Mouse (Mus musculus) forebrain, embryonic 15.5 days (tissue): ENCODE data around the gene Ern1. TPM values are rescaled to one million over a fixed set of nuclear protein-coding genes. Genes with fewer than 3 reads are reported as not detected.
A peak's percentile ranks its signal among the peaks of the same experiment; 100 is the strongest.

Experiments
- ATAC-seq: fragments of 200-750 bp; cut with Nextera tagmentation; replicated peaks from 2 replicates; pipeline ENCODE4 v1.8.0; 2017; ENCODE audit warnings: mild to moderate bottlenecking, moderate TSS enrichment, moderate library complexity
- H3K27ac ChIP-seq: fragments of 300-500 bp; sonication (generic); replicated peaks from 2 replicates; pipeline ENCODE4 v1.5.1; 2015; ENCODE audit warnings: mild to moderate bottlenecking, inconsistent platforms
- H3K27me3 ChIP-seq: fragments of 300-500 bp; sonication (generic); 2 replicates; pipeline ENCODE4 v1.6.1; 2015; ENCODE audit warnings: inconsistent platforms
- H3K36me3 ChIP-seq: fragments of 300-500 bp; sonication (generic); 2 replicates; pipeline ENCODE4 v1.6.1; 2015; ENCODE audit warnings: mild to moderate bottlenecking, inconsistent platforms
- H3K4me1 ChIP-seq: fragments of 300-500 bp; sonication (generic); 2 replicates; pipeline ENCODE4 v1.6.1; 2015; ENCODE audit warnings: inconsistent platforms
- H3K4me2 ChIP-seq: fragments of 300-500 bp; sonication (generic); replicated peaks from 2 replicates; pipeline ENCODE4 v1.6.1; 2015; ENCODE audit warnings: mild to moderate bottlenecking, inconsistent platforms
- H3K4me3 ChIP-seq: fragments of 300-500 bp; sonication (generic); 2 replicates; pipeline ENCODE4 v1.5.1; 2015; ENCODE audit warnings: mild to moderate bottlenecking, inconsistent platforms
- H3K9ac ChIP-seq: fragments of 300-500 bp; sonication (generic); replicated peaks from 2 replicates; pipeline ENCODE4 v1.6.1; 2015; ENCODE audit warnings: mild to moderate bottlenecking, inconsistent platforms
- H3K9me3 ChIP-seq: fragments of 300-500 bp; sonication (generic); 2 replicates; pipeline ENCODE4 v1.6.1; 2016; ENCODE audit warnings: inconsistent platforms
- WGBS: fragments of 180-500 bp; shearing (Covaris S2); methylation state at CpG from one replicate; pipeline ENCODE4 v1.1.7; 2015; ENCODE audit warnings: mixed read lengths; 5-methylcytosine and 5-hydroxymethylcytosine counted together
- polyA plus RNA-seq: library from polyadenylated mRNA; unstranded; fragments of >200 nt; fragmentation: Nextera tagmentation; extraction: Ambion mirVana; gene quantifications from 2 replicates; pipeline ENCODE4 v1.2.1, GENCODE M21; 2015

Gene Ern1
- 5.5 and 6.9 TPM in 2 replicates for polyA plus RNA-seq

DNA sequence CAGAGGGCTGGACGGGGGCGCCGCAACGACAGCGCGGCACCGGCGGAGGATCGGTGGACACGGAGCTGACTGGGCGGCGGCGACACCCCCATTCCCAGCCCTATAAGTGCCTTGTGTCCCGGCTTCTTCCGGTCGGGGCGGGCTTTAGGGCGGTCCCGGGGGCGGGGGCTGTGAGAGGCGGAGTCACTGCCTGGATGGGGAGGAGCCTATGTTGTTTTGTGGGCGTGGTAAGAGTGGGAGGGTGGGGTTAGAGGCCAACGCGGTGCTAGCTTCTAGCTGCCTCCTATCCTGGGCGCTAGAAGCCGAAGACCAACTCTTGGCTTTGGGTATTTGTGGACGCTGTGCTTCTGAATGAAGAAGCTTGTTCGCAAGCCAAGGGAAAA is at the start of gene Ern1:
Ern1 (minus strand) TSS at position 120 of the 383 bp plus-strand sequence.
- Histone ChIP-seq H3K9ac (peak within 1 kb of the TSS; percentile 91), H3K27me3 (no peaks in the 10 kb centered on the region)
- WGBS = under 1% methylated on average over 28 of the region's 28 CpGs

DNA sequence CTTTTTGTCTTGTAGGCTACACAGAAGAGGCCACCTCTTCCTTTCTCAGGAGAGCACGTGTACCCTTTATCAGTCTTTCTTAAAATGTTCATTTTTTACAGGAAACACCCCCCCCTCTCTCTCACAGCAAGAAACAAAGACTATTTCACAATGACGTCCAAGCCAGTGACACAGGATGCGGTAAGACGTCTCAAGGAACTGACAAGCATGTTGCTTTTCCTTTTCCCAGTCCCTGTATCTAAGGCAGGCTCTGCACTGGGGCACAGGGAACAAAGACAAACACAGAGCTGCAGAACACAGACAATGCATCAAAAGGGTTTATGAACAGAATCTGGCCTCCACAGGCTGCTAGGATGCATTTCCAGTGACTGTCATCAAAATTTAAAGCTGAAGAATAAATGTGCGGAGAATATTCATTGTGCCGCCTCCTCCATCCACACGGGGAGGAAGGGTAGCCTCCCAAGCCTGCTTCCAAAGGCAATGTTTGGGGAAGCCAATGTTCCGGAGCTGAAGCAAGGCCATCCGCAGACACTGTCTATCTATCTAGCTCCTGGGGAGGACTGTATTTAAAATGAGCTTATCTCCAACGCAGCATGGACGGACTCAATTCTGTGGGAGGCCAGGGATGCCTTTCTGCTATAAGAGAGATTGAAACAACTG is 48.7 kb upstream of the Ern1 start:
- WGBS = 65% methylated on average over 11 of the region's 11 CpGs
- Histone ChIP-seq H3K36me3 (peaks cover 6% of the 10 kb centered on the region; the same call in 1 of the 2 replicates), H3K4me2 (no peak overlapping the region), H3K4me3 (no peak overlapping the region), H3K9ac (no peak overlapping the region), H3K27me3 (no peaks in the 10 kb centered on the region), H3K4me1 (no peaks in the 10 kb centered on the region), H3K9me3 (no peaks in the 10 kb centered on the region), H3K27ac (peak overlapping the region; percentile 60)
- no peak for ATAC-seq

More for the DNA sequence above, at the start of gene Ern1:
- Histone ChIP-seq H3K4me2 (peak within 1 kb of the TSS; percentile 93), H3K4me3 (peak within 1 kb of the TSS; percentile 100), H3K9me3 (no peaks in the 10 kb centered on the region), H3K27ac (peak within 1 kb of the TSS; percentile 80), H3K4me1 (peaks cover 13% of the 10 kb centered on the region), H3K36me3 (no peaks in the 10 kb centered on the region)
- ATAC-seq = peak; percentile 97

- Histone ChIP-seq H3K27me3 (no peaks in the 10 kb centered on the region), H3K9me3 (no peaks in the 10 kb centered on the region), H3K4me3 (no peak overlapping the region), H3K36me3 (peaks cover 6% of the 10 kb centered on the region; the same call in 1 of the 2 replicates), H3K9ac (no peak overlapping the region), H3K27ac (peak overlapping the region; percentile 60; the same call in 1 of the 2 replicates), H3K4me2 (no peak overlapping the region), H3K4me1 (no peaks in the 10 kb centered on the region)
- WGBS = 90% methylated on average over 9 of the region's 9 CpGs
- ATAC-seq = no peak
Observed at GRCm38 (mm10) chr11:106535660-106536252, 48.1 kb upstream of the Ern1 start.

GRCm38 (mm10) chr11:106532248-106532790 is 44.7 kb upstream of the Ern1 start:
- Histone ChIP-seq H3K27ac (no peak overlapping the region), H3K9ac (no peak overlapping the region), H3K9me3 (no peaks in the 10 kb centered on the region), H3K4me1 (no peaks in the 10 kb centered on the region), H3K4me2 (no peak overlapping the region), H3K4me3 (no peak overlapping the region), H3K27me3 (no peaks in the 10 kb centered on the region), H3K36me3 (peaks cover 6% of the 10 kb centered on the region; the same call in 1 of the 2 replicates)
- ATAC-seq = no peak
- 87% methylated on average over 9 of the region's 9 CpGs for WGBS

DNA sequence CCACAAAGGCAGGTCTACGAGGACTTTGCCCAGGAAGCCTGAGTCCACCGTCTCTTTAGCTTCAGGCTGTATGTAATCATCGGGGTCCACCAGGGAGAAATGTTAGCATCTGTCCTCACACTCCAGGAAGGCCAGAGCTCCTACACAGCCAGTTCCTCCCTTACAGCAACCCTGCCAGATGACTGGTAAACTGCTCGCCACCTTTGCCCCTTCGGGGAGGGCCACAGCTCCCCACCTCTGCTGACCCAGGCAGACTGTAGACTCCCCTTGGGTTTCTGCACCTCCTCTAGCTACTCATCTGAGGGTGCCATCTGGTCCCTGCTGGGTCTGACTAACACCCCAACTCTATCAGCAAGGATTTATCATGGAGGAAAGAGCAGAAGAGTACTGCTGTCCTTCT is 42.1 kb upstream of the Ern1 start:
- Histone ChIP-seq H3K4me2 (no peak overlapping the region), H3K9me3 (no peaks in the 10 kb centered on the region), H3K27ac (no peak overlapping the region), H3K9ac (no peak overlapping the region), H3K36me3 (peaks cover 6% of the 10 kb centered on the region; the same call in 1 of the 2 replicates), H3K4me1 (no peaks in the 10 kb centered on the region), H3K27me3 (no peaks in the 10 kb centered on the region), H3K4me3 (no peak overlapping the region)
- 85% methylated on average over 5 of the region's 5 CpGs for WGBS
- no peak for ATAC-seq

- WGBS = 64% methylated on average over 4 of the region's 4 CpGs
- no peaks in the 10 kb centered on the region for H3K9me3 ChIP-seq
Observed at GRCm38 (mm10) chr11:106529113-106529512, 41.5 kb upstream of the Ern1 start.

DNA sequence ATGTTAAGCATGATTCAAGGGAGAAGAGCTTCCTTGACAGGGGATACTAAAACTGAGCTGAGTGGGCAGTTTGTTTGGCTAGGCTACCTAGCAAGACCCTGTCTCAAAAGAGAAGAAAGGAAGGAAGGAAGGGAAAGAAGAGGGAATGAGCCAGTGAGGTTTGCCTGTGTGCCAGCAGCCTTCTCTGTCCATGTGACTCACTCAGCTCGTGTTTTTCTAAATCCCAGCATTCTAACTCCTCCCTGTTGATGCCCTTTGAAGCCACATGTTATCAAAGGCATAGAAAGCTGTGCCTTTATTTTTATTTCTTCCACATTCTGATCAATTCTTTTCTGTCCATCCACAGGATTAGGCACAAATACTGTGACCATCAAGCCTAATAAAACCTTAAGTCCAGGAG is 40.3 kb upstream of the Ern1 start:
- ATAC-seq = no peak
- Histone ChIP-seq H3K4me3 (no peak overlapping the region), H3K4me1 (no peaks in the 10 kb centered on the region), H3K27ac (no peak overlapping the region), H3K9me3 (no peaks in the 10 kb centered on the region), H3K9ac (no peak overlapping the region), H3K36me3 (peaks cover 6% of the 10 kb centered on the region; the same call in 1 of the 2 replicates), H3K27me3 (no peaks in the 10 kb centered on the region), H3K4me2 (no peak overlapping the region)
- 25% methylated on average over 1 of the region's 1 CpGs for WGBS

More at GRCm38 (mm10) chr11:106529113-106529512, 41.5 kb upstream of the Ern1 start:
- Histone ChIP-seq H3K27me3 (no peaks in the 10 kb centered on the region), H3K9ac (no peak overlapping the region), H3K27ac (no peak overlapping the region), H3K4me2 (no peak overlapping the region), H3K4me1 (no peaks in the 10 kb centered on the region), H3K4me3 (no peak overlapping the region), H3K36me3 (peaks cover 6% of the 10 kb centered on the region; the same call in 1 of the 2 replicates)
- no peak for ATAC-seq

DNA sequence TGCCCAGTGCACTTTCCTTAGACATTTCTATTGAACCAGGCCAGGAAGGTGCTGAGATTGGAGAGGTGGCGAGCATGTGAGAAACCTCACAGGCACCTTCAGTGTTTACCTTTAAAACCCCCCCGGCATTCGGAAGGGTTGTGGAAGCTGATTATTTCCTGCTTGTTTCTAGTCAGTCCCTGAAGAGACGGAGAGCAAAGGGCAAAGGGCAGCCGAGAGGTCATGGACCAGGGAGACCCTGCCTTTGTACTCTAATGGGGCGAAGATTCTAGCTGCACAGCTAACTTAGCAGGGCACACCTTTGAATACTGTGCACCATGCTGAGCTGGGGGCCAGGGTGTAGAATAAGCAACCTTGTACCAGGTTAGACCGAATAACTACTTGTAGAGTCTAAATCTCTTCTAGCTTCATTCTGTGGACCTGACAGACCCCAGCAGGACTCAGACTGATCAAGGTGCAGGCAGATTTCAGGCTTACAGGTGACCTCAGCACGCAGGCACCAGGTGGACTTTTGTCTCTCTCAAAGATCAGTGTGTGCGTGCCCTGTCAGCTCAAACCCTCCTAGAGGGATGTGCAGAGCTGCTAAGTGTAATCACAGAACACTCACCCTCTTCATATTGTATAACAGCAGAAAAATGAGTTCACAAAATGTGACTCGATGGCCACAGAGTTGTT is 39.6 kb upstream of the Ern1 start:
- Histone ChIP-seq H3K4me3 (no peak overlapping the region), H3K27me3 (no peaks in the 10 kb centered on the region), H3K4me1 (no peaks in the 10 kb centered on the region), H3K4me2 (no peak overlapping the region), H3K36me3 (peaks cover 6% of the 10 kb centered on the region; the same call in 1 of the 2 replicates), H3K9ac (no peak overlapping the region), H3K9me3 (no peaks in the 10 kb centered on the region), H3K27ac (no peak overlapping the region)
- no peak for ATAC-seq
- WGBS = 42% methylated on average over 10 of the region's 10 CpGs

GRCm38 (mm10) chr11:106522538-106522937 is 34.9 kb upstream of the Ern1 start:
- WGBS = 40% methylated on average over 3 of the region's 3 CpGs
- no peaks in the 10 kb centered on the region for H3K36me3 ChIP-seq
- no peak for ATAC-seq
- H3K27ac ChIP-seq = no peak overlapping the region
- peaks cover 11% of the 10 kb centered on the region; the same call in 1 of the 2 replicates for H3K4me1 ChIP-seq
- no peaks in the 10 kb centered on the region for H3K9me3 ChIP-seq
- H3K9ac ChIP-seq = no peak overlapping the region
- no peak overlapping the region for H3K4me2 ChIP-seq
- no peaks in the 10 kb centered on the region for H3K27me3 ChIP-seq
- H3K4me3 ChIP-seq = no peak overlapping the region

DNA sequence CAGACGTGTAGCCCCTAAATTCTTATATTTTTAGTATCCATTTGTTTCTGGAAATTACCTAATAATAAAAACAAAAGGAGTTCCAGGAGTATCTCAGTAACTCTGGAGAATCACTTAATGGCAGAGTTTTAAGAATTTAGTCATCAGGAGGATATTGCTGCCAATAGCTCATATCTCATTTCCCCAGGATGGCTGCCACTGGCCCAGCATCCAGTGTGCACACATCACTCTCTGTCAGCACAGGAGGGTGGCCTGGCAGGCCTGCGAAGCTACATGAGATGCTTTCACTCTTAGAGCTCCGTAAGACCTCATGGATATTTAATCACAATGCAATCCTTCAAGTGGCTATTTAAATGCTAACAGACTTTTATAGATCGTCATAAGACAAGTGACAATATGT is 34.0 kb upstream of the Ern1 start:
- H3K36me3 ChIP-seq = no peaks in the 10 kb centered on the region
- H3K9ac ChIP-seq = no peak overlapping the region
- no peak overlapping the region for H3K4me3 ChIP-seq
- H3K4me2 ChIP-seq = no peak overlapping the region
- no peaks in the 10 kb centered on the region for H3K27me3 ChIP-seq
- H3K9me3 ChIP-seq = no peaks in the 10 kb centered on the region
- H3K27ac ChIP-seq = no peak overlapping the region
- peaks cover 11% of the 10 kb centered on the region; the same call in 1 of the 2 replicates for H3K4me1 ChIP-seq
- WGBS = 36% methylated on average over 4 of the region's 4 CpGs
- ATAC-seq = no peak

DNA sequence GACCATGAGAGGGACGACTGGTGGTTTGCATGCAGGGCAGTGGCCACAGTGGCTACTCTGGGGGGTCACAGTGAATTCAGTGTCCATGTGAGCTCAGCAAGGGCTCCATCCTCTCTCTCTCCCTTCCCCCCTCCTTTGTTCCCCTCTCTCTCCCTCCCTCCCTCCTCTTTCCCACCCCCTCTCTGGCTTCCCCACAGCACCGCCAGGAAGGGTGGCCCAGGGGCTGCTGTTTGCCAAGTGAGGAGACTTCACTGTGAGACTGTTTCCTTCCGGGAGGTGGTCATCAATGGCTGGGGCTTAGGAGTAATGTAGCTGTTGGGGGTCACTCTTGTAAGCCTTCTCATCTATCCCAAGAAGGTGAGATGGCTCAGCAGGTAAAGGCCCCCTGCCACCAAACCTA is 32.8 kb upstream of the Ern1 start:
- H3K4me1 ChIP-seq = peaks cover 11% of the 10 kb centered on the region; the same call in 1 of the 2 replicates
- 17% methylated on average over 3 of the region's 3 CpGs for WGBS
- H3K9ac ChIP-seq = no peak overlapping the region
- no peaks in the 10 kb centered on the region for H3K9me3 ChIP-seq
- H3K27ac ChIP-seq = no peak overlapping the region
- no peaks in the 10 kb centered on the region for H3K36me3 ChIP-seq
- no peak for ATAC-seq
- no peaks in the 10 kb centered on the region for H3K27me3 ChIP-seq
- no peak overlapping the region for H3K4me3 ChIP-seq
- H3K4me2 ChIP-seq = no peak overlapping the region

GRCm38 (mm10) chr11:106519519-106519918 is 31.9 kb upstream of the Ern1 start:
- no peaks in the 10 kb centered on the region for H3K9me3 ChIP-seq
- no peak overlapping the region for H3K4me3 ChIP-seq
- no peak for ATAC-seq
- no peaks in the 10 kb centered on the region for H3K36me3 ChIP-seq
- no peak overlapping the region for H3K4me2 ChIP-seq
- no peak overlapping the region for H3K9ac ChIP-seq
- H3K27me3 ChIP-seq = no peaks in the 10 kb centered on the region
- H3K27ac ChIP-seq = no peak overlapping the region
- peaks cover 11% of the 10 kb centered on the region; the same call in 1 of the 2 replicates for H3K4me1 ChIP-seq
- 48% methylated on average over 4 of the region's 4 CpGs for WGBS
